Mouse (Mus musculus): Measurements from ENCODE around the gene Lrrn2. TPM values are rescaled to one million over a fixed set of nuclear protein-coding genes. Genes with fewer than 3 reads are reported as not detected.
A peak's percentile ranks its signal among the peaks of the same experiment; 100 is the strongest.

Lrrn2 gene
- polyA plus RNA-seq, 1 experiment from 2014 or later, result 22.2 TPM

DNA sequence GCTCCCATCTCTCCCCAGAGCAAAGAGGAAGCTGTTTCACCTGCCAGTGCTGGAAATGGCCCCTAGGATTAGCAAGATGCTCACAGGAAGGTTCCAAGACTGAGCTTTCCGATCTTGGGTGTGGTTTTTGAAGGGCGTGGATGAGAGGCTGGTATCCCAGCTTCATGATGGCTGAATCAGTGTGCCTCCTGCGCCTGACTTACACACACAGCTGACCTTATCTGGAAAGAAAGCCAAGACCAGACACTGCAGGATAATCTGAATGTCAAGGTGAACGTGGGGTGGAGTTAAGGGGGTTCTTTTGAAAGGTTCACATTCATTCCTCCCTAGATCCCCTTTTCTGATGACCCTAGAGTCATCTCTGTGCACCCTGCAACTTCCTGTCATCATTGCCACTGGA is 8.7 kb downstream of the Lrrn2 start:
- Histone ChIP-seq H3K27me3 (no peaks in the 10 kb centered on the region), H3K4me2 (no peak overlapping the region), H3K27ac (no peak overlapping the region), H3K4me1 (peaks cover 33% of the 10 kb centered on the region), H3K9me3 (replicated peaks) (no peaks in the 10 kb centered on the region), H3K36me3 (ENCODE audit: poor library complexity, severe bottlenecking) (peaks cover 15% of the 10 kb centered on the region), H3K9ac (no peak overlapping the region), H3K4me3 (no peak overlapping the region)
- WGBS, result 92% methylated on average over 4 of the region's 4 CpGs
- ATAC-seq, result no peak

DNA sequence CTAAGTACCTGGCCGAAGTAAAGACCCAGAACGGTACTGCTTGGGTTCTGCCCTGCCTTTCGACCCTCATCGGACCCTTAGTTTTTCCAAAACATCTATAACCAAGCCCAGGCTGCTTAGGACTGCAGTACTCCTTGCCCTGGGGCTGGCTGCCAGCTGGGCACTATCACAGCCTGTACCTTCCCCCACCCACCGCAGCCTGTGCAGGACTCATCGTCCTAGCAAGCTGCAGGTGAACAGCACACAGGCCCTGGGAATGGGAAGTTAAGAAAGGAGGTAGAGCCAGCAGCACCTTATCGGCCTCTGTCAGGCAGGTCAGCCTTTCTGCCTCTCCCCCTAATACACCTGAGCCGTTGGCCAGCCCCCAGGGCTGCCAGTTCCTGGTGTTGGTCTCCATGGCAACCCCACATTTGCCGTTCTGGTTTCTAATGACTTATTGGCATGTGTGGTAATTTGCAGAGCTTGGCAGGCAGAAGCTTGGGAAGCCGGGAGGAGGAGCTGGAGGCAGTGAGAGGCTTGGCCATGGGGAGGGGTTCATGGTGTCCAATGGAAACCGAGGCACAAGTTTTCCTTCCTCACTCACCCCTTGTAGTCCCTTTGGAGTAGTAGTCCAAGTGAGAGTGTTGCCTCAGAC is 10.2 kb downstream of the Lrrn2 start:
- Histone ChIP-seq H3K27me3 (no peaks in the 10 kb centered on the region), H3K4me2 (no peak overlapping the region), H3K9me3 (replicated peaks) (no peaks in the 10 kb centered on the region), H3K4me3 (no peak overlapping the region), H3K4me1 (peaks cover 33% of the 10 kb centered on the region), H3K36me3 (ENCODE audit: poor library complexity, severe bottlenecking) (peaks cover 18% of the 10 kb centered on the region), H3K9ac (no peak overlapping the region), H3K27ac (no peak overlapping the region; the same call in 1 of the 2 replicates)
- 67% methylated on average over 11 of the region's 11 CpGs for WGBS
- ATAC-seq, result no peak

- H3K4me1 ChIP-seq, result peaks cover 20% of the 10 kb centered on the region
- no peak overlapping the region for H3K27ac ChIP-seq
- no peak overlapping the region for H3K9ac ChIP-seq
- H3K9me3 ChIP-seq (replicated peaks), result no peaks in the 10 kb centered on the region
- H3K4me3 ChIP-seq, result no peak overlapping the region
- no peaks in the 10 kb centered on the region for H3K27me3 ChIP-seq
- H3K36me3 ChIP-seq (ENCODE audit: poor library complexity, severe bottlenecking), result peaks cover 18% of the 10 kb centered on the region
- no peak overlapping the region for H3K4me2 ChIP-seq
- 92% methylated on average over 2 of the region's 2 CpGs for WGBS
- ATAC-seq, result no peak
These were observed 12.0 kb downstream of the Lrrn2 start for GRCm38 (mm10) chr1:132892065-132892464.

GRCm38 (mm10) chr1:132893311-132894077 is 13.4 kb downstream of the Lrrn2 start:
- H3K4me2 ChIP-seq, result no peak overlapping the region
- ATAC-seq, result no peak
- H3K4me3 ChIP-seq, result no peak overlapping the region
- peaks cover 18% of the 10 kb centered on the region for H3K36me3 ChIP-seq (ENCODE audit: poor library complexity, severe bottlenecking)
- no peak overlapping the region for H3K9ac ChIP-seq
- H3K27me3 ChIP-seq, result no peaks in the 10 kb centered on the region
- no peaks in the 10 kb centered on the region for H3K9me3 ChIP-seq (replicated peaks)
- no peak overlapping the region for H3K27ac ChIP-seq
- H3K4me1 ChIP-seq, result peaks cover 14% of the 10 kb centered on the region
- 81% methylated on average over 17 of the region's 17 CpGs for WGBS

DNA sequence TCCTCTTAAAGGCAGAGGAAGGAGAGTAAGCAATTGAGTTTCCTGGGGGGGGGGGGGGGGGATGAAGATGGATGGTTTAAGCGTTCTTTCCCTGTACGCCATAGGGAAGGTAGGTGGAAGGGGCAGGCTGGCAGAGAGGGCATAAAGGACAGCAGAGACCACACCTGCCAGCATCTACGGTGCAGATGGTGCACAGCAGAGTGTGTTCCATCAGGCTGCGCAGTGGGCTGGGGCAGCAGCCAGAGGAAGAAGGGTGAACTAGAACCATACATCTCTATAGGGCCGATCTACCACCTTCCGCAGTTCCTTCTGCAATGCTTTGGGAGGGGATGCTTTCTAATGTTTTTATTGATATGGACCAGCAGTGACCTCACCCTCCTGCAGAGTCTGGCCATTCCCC is 19.0 kb downstream of the Lrrn2 start:
- no peaks in the 10 kb centered on the region for H3K9me3 ChIP-seq (replicated peaks)

DNA sequence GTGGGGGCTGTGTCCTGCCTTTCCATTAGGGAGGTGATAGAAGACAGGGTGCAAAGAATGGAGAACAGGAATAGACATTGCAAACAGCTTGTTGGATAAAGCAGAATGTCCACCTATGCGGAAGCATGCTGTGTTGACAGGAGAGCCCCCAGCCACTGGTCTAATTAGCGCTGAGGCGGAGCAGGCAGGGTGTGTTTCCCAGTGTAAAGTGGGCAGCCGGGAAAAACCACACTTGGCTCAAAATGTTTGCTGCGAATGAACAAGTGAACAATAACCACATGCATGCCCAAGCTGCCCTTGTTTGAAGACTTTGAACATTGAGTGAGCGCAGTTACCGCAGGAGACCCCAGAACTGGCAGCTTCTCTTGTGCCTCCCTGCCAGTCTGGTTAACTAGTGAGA is 19.6 kb downstream of the Lrrn2 start:
- Histone ChIP-seq H3K9ac (no peak overlapping the region), H3K4me3 (no peak overlapping the region), H3K4me1 (peaks cover 29% of the 10 kb centered on the region), H3K4me2 (no peak overlapping the region), H3K36me3 (ENCODE audit: poor library complexity, severe bottlenecking) (no peaks in the 10 kb centered on the region; the same call in 1 of the 2 replicates), H3K9me3 (replicated peaks) (no peaks in the 10 kb centered on the region), H3K27me3 (no peaks in the 10 kb centered on the region), H3K27ac (no peak overlapping the region)
- WGBS, result 51% methylated on average over 7 of the region's 7 CpGs
- no peak for ATAC-seq

More for the DNA sequence above, 19.0 kb downstream of the Lrrn2 start:
- Histone ChIP-seq H3K9ac (no peak overlapping the region), H3K4me1 (peaks cover 29% of the 10 kb centered on the region), H3K27me3 (no peaks in the 10 kb centered on the region), H3K36me3 (ENCODE audit: poor library complexity, severe bottlenecking) (peaks cover under 1% of the 10 kb centered on the region; the same call in 1 of the 2 replicates), H3K27ac (no peak overlapping the region), H3K4me3 (no peak overlapping the region), H3K4me2 (no peak overlapping the region)
- ATAC-seq, result no peak
- WGBS, result 95% methylated on average over 5 of the region's 6 CpGs

GRCm38 (mm10) chr1:132900945-132901344 is 20.9 kb downstream of the Lrrn2 start:
- Histone ChIP-seq H3K36me3 (ENCODE audit: poor library complexity, severe bottlenecking) (no peaks in the 10 kb centered on the region), H3K9ac (no peak overlapping the region), H3K9me3 (replicated peaks) (no peaks in the 10 kb centered on the region), H3K4me3 (no peak overlapping the region), H3K4me2 (no peak overlapping the region), H3K27me3 (no peaks in the 10 kb centered on the region), H3K4me1 (peaks cover 29% of the 10 kb centered on the region), H3K27ac (no peak overlapping the region)
- 86% methylated on average over 5 of the region's 5 CpGs for WGBS
- no peak for ATAC-seq

DNA sequence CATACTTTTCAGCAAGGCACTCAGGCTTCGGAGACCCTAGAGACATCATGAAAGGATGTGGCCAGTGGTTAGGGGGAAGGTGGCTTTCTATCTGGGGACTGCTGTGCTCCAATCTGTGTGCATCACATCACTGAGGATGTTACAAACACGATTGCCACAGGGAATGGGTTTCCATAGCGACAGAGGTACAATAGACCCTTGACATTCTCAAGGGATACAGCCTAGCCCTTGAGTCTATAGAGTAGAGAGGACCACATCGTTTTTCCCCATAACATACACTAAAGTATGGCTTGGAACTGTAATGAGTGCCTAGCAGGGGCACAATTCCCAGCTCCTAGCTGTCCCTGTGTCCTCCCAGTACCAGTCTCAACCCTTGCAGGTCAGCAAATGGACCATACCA is 23.4 kb downstream of the Lrrn2 start:
- 47% methylated on average over 4 of the region's 4 CpGs for WGBS
- Histone ChIP-seq H3K36me3 (ENCODE audit: poor library complexity, severe bottlenecking) (no peaks in the 10 kb centered on the region), H3K4me3 (no peak overlapping the region), H3K4me2 (no peak overlapping the region), H3K4me1 (peaks cover 30% of the 10 kb centered on the region), H3K9ac (no peak overlapping the region), H3K27ac (no peak overlapping the region), H3K27me3 (no peaks in the 10 kb centered on the region), H3K9me3 (replicated peaks) (no peaks in the 10 kb centered on the region)
- no peak for ATAC-seq

GRCm38 (mm10) chr1:132909090-132909489 is 29.0 kb downstream of the Lrrn2 start:
- ATAC-seq, result peak; percentile 41; the same call in 1 of the 2 replicates
- H3K4me2 ChIP-seq, result no peak overlapping the region
- 60% methylated on average over 4 of the region's 4 CpGs for WGBS

DNA sequence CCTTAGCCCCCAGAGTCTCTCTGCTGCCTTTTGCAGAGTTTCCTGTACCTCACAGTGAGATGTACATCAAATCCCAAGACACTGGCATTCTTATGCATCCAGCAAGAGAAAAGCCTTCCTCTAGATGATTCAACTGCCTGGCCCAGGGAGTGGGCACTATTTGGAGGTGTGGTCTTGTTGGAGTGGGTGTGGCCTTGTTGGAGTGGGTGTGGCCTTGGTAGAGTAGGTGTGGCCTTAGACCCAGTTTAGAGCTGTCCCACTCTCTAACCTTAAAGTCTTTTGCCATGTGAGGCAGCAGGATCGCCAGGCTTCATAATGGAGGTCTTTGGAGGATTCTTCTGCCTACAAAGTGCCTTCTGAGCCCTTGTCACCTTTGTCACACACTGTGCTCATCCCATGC is 29.9 kb downstream of the Lrrn2 start:
- peak overlapping the region; percentile 10; the same call in 1 of the 2 replicates for H3K27ac ChIP-seq
- H3K9me3 ChIP-seq (replicated peaks), result no peaks in the 10 kb centered on the region
- peaks cover 20% of the 10 kb centered on the region for H3K4me1 ChIP-seq
- no peak overlapping the region for H3K4me3 ChIP-seq
- H3K4me2 ChIP-seq, result no peak overlapping the region
- no peak for ATAC-seq
- 84% methylated on average over 1 of the region's 1 CpGs for WGBS
- no peaks in the 10 kb centered on the region for H3K27me3 ChIP-seq
- no peaks in the 10 kb centered on the region for H3K36me3 ChIP-seq (ENCODE audit: poor library complexity, severe bottlenecking)
- no peak overlapping the region for H3K9ac ChIP-seq

More at GRCm38 (mm10) chr1:132909090-132909489, 29.0 kb downstream of the Lrrn2 start:
- Histone ChIP-seq H3K9ac (no peak overlapping the region), H3K27ac (0 out of 2 replicates have a peak overlapping the region, but pooled peaks have one; percentile 16), H3K4me3 (no peak overlapping the region), H3K4me1 (peaks cover 20% of the 10 kb centered on the region), H3K36me3 (ENCODE audit: poor library complexity, severe bottlenecking) (no peaks in the 10 kb centered on the region), H3K9me3 (replicated peaks) (no peaks in the 10 kb centered on the region), H3K27me3 (no peaks in the 10 kb centered on the region)

GRCm38 (mm10) chr1:132910414-132911041 is 30.5 kb downstream of the Lrrn2 start:
- Histone ChIP-seq H3K27ac (peak overlapping the region; percentile 54; the same call in 1 of the 2 replicates), H3K36me3 (ENCODE audit: poor library complexity, severe bottlenecking) (no peaks in the 10 kb centered on the region), H3K9ac (no peak overlapping the region), H3K4me3 (no peak overlapping the region), H3K4me2 (no peak overlapping the region), H3K9me3 (replicated peaks) (no peaks in the 10 kb centered on the region), H3K4me1 (peaks cover 24% of the 10 kb centered on the region), H3K27me3 (no peaks in the 10 kb centered on the region)
- WGBS, result 45% methylated on average over 11 of the region's 11 CpGs
- ATAC-seq, result no peak

- peaks cover 46% of the 10 kb centered on the region for H3K4me1 ChIP-seq
- no peak overlapping the region for H3K4me2 ChIP-seq
- H3K4me3 ChIP-seq, result no peak overlapping the region
- H3K36me3 ChIP-seq (ENCODE audit: poor library complexity, severe bottlenecking), result no peaks in the 10 kb centered on the region
- ATAC-seq, result peak; percentile 44
- no peaks in the 10 kb centered on the region for H3K9me3 ChIP-seq (replicated peaks)
- H3K27ac ChIP-seq, result 0 out of 2 replicates have a peak overlapping the region, but pooled peaks have one; percentile 25
- H3K27me3 ChIP-seq, result no peaks in the 10 kb centered on the region
- H3K9ac ChIP-seq, result no peak overlapping the region
- WGBS, result 37% methylated on average over 6 of the region's 6 CpGs
These were observed 35.9 kb downstream of the Lrrn2 start for GRCm38 (mm10) chr1:132915849-132916493.

Measured in forebrain, embryonic 13.5 days (tissue).